Mouse (Mus musculus): ENCODE results near the gene Bclaf1. TPM values are rescaled to one million over a fixed set of nuclear protein-coding genes. Genes with fewer than 3 reads are reported as not detected.
A peak's percentile ranks its signal among the peaks of the same experiment; 100 is the strongest.

The Bclaf1 gene
- polyA plus RNA-seq (2016; fragmentation: Nextera tagmentation; extraction: Ambion mirVana): 170 and 173 TPM in 2 replicates

DNA sequence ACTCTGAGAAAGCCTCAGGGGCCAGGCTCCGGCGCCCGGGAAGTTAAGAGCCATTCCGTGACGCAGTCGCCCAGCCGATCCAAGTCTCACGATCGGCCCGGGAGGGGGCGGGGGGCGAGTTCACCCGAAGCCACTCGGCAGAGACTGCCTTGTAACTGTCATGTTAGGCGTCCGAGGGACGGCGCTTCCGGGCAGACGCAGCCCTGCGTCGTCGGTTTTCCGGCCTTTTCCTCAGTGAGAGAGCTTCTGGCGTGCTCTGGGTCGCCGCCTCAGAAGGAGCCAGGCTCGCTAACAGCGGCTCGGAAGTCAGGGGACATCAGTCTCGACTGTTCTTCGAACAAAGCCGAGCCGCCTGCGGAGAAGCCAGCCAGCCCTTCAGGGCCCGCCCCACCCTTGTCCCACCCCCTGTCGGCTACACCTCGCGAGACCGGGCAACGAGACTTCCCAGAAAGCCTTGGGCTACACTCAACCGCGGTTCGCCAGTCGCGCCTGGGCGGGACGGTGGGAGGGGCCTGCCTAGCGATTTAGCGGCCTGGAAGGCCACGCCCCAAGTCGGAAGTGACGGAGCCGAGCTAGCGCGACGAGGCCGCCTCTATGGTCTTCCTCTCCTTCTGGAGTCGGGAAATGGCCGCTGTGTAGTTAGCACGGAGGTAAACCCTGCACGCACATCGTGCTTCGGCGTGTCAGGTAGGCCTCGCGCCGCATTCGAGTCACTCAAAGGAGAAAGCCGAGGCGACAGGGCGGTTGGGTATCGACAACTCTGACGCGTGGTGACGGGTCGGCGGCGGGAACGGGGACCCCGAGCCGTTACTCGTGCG is at the start of gene Bclaf1:
Gene Bclaf1, plus strand, starts transcription at position 552 of the 818 bp plus-strand sequence.
- H3K9me3 ChIP-seq: no peaks in the 10 kb centered on the region
- WGBS: under 1% methylated on average over 82 of the region's 84 CpGs

DNA sequence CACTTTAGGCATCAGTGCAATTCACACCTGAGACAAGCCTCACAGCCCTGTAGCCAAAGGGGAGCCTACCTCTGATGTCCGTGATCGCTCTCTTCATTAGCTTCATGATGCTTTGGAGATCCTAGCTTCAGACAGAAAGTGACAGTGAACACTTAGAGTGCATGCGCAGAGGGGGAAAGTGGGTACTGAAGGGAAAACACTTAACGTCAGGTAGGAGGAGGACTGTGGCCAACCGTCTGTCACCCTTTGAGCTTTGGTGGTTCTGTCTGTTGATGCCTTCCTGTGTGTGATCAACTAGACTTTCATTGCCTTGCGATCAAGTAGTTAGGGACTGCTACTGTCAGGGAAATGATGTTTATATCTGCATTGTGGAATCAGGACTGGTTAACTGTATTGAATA is 49.4 kb upstream of the Bclaf1 start:
- Histone ChIP-seq H3K4me1 (no peaks in the 10 kb centered on the region), H3K27ac (replicated peaks) (no peak overlapping the region), H3K9me3 (no peaks in the 10 kb centered on the region), H3K36me3 (no peaks in the 10 kb centered on the region), H3K4me2 (replicated peaks) (no peak overlapping the region), H3K27me3 (no peaks in the 10 kb centered on the region), H3K9ac (replicated peaks) (no peak overlapping the region), H3K4me3 (no peak overlapping the region)
- 95% methylated on average over 6 of the region's 6 CpGs for WGBS
- ATAC-seq (ENCODE audit: low FRiP score, low read depth): no peak

More for the DNA sequence above, at the start of gene Bclaf1:
- peak within 1 kb of the TSS; percentile 76 for H3K4me2 ChIP-seq (replicated peaks)
- no peaks in the 10 kb centered on the region for H3K27me3 ChIP-seq
- H3K36me3 ChIP-seq: no peaks in the 10 kb centered on the region
- H3K27ac ChIP-seq (replicated peaks): peak within 1 kb of the TSS; percentile 99
- peaks cover 17% of the 10 kb centered on the region for H3K4me1 ChIP-seq
- peak within 1 kb of the TSS; percentile 86 for H3K9ac ChIP-seq (replicated peaks)
- peak within 1 kb of the TSS; percentile 82 for H3K4me3 ChIP-seq
- peak; percentile 98 for ATAC-seq (ENCODE audit: low FRiP score, low read depth)

DNA sequence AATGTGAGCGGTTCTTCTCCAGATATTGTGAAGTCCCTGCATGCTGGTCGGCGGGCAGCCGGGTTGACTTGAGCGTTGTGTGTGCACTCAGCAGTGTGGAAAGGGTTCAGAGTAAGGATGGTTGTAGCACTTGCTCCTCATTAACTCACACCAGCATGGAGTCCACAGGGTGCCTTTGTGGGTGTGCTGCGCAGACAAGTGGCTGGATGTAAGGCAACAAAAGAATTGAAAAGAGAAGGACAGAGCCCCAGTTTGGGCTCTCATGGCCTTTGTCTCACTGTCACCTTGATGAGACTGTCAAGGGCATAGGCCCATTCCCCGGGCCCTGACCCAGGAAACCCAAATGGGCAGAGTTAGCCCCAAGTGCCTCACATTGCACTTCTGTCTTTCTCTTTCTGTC is 47.8 kb upstream of the Bclaf1 start:
- Histone ChIP-seq H3K27me3 (no peaks in the 10 kb centered on the region), H3K4me1 (no peaks in the 10 kb centered on the region), H3K4me2 (replicated peaks) (no peak overlapping the region), H3K9me3 (no peaks in the 10 kb centered on the region), H3K36me3 (no peaks in the 10 kb centered on the region), H3K27ac (replicated peaks) (no peak overlapping the region), H3K4me3 (no peak overlapping the region), H3K9ac (replicated peaks) (no peak overlapping the region)
- 84% methylated on average over 7 of the region's 7 CpGs for WGBS
- ATAC-seq (ENCODE audit: low FRiP score, low read depth): no peak

DNA sequence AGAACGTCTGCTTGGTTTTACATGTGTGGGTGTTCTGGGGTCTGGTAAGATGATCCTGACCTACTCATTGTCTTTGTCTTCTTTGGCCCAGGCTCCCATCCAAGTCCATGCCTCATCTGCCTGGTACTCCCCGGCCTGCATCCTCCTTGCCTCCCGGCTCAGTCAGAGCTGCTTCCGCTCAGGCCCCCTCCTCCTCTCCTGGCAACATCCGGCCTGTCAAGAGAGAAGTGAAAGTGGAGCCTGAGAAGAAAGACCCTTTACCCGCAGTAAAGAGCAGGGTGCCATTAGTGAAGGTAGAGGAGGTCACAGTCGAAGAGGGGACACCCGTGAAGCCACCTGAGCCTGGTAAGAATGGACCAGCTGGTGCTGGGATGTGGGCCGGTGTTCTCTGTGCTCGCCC is 45.2 kb upstream of the Bclaf1 start:
- no peaks in the 10 kb centered on the region for H3K9me3 ChIP-seq
- H3K9ac ChIP-seq (replicated peaks): no peak overlapping the region
- ATAC-seq (ENCODE audit: low FRiP score, low read depth): no peak
- 83% methylated on average over 10 of the region's 10 CpGs for WGBS
- H3K4me3 ChIP-seq: no peak overlapping the region
- no peaks in the 10 kb centered on the region for H3K4me1 ChIP-seq
- H3K36me3 ChIP-seq: no peaks in the 10 kb centered on the region
- no peak overlapping the region for H3K27ac ChIP-seq (replicated peaks)
- H3K4me2 ChIP-seq (replicated peaks): no peak overlapping the region
- H3K27me3 ChIP-seq: no peaks in the 10 kb centered on the region

DNA sequence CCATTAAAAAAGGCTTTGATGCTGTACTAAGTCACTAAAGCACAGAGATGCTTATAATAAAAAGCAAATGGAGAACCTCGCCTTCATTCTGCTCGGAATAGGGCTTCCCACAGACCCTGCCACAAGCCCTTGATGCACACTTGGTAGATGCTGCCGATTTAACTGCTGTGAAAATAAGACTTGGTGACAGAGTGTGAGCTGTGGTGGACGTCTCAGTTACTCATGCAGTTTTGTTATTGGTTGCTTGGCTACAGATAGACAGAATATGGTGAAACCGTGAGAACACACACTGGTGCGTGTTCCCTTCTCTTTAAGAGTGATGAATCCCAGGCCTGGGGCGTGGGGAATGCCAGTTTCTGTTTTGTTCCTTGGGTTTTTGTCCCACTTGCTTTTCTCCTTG is 43.3 kb upstream of the Bclaf1 start:
- no peaks in the 10 kb centered on the region for H3K36me3 ChIP-seq
- H3K4me1 ChIP-seq: no peaks in the 10 kb centered on the region
- no peak overlapping the region for H3K9ac ChIP-seq (replicated peaks)
- no peak for ATAC-seq (ENCODE audit: low FRiP score, low read depth)
- H3K4me3 ChIP-seq: no peak overlapping the region
- H3K27me3 ChIP-seq: 0 out of 2 replicates have a peak, but pooled peaks cover 7% of the 10 kb centered on the region
- H3K4me2 ChIP-seq (replicated peaks): no peak overlapping the region
- H3K27ac ChIP-seq (replicated peaks): no peak overlapping the region
- H3K9me3 ChIP-seq: no peaks in the 10 kb centered on the region
- 75% methylated on average over 7 of the region's 7 CpGs for WGBS

DNA sequence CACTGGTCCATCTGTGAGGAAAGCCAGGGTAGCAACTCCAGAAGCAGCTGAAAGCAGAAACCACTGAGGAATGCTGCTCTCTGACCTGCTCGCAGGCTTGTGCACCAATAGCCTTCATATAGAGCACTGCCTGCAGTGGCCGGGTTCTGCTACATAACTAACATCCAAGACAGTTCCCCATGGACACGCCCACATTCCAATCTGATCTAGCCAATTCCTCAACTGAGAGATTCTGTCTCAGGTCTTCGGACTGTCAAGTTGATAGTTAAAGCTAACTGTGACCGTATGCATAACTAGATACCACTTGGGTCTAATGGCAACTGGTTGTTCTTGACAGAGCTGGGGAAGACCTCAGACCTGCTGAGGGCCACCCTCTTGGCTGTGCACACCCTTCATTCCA is 39.9 kb upstream of the Bclaf1 start:
- no peak overlapping the region for H3K4me3 ChIP-seq
- H3K4me1 ChIP-seq: no peaks in the 10 kb centered on the region
- no peak overlapping the region for H3K4me2 ChIP-seq (replicated peaks)
- H3K9me3 ChIP-seq: no peaks in the 10 kb centered on the region
- 0 out of 2 replicates have a peak, but pooled peaks cover 7% of the 10 kb centered on the region for H3K27me3 ChIP-seq
- ATAC-seq (ENCODE audit: low FRiP score, low read depth): no peak
- H3K27ac ChIP-seq (replicated peaks): no peak overlapping the region
- H3K9ac ChIP-seq (replicated peaks): no peak overlapping the region
- 91% methylated on average over 5 of the region's 5 CpGs for WGBS
- H3K36me3 ChIP-seq: no peaks in the 10 kb centered on the region

DNA sequence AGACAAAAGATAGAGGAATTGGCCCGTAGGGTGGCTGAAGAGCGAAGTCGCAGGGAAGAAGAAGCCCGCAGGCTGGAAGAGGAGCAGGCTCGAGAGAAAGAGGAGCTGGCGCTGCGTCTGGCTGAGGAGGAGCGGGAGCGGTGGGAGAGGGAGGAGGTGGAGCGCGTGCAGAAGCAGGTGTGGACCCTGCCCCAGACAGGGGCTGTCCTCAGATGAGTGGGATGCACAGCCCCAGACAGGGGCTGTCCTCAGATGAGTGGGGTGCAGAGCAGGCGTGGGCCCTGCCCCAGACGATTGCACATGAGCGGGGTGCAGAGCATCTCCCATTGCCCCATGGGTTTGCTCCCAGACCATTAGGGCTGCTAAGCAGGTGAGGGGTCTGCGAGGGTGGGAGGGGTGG is 39.0 kb upstream of the Bclaf1 start:
- WGBS: 70% methylated on average over 15 of the region's 15 CpGs
- ATAC-seq (ENCODE audit: low FRiP score, low read depth): no peak
- no peaks in the 10 kb centered on the region for H3K36me3 ChIP-seq
- H3K4me3 ChIP-seq: no peak overlapping the region
- no peak overlapping the region for H3K9ac ChIP-seq (replicated peaks)
- no peaks in the 10 kb centered on the region for H3K9me3 ChIP-seq
- H3K4me2 ChIP-seq (replicated peaks): no peak overlapping the region
- H3K4me1 ChIP-seq: no peaks in the 10 kb centered on the region
- H3K27me3 ChIP-seq: 0 out of 2 replicates have a peak, but pooled peaks cover 7% of the 10 kb centered on the region
- no peak overlapping the region for H3K27ac ChIP-seq (replicated peaks)

DNA sequence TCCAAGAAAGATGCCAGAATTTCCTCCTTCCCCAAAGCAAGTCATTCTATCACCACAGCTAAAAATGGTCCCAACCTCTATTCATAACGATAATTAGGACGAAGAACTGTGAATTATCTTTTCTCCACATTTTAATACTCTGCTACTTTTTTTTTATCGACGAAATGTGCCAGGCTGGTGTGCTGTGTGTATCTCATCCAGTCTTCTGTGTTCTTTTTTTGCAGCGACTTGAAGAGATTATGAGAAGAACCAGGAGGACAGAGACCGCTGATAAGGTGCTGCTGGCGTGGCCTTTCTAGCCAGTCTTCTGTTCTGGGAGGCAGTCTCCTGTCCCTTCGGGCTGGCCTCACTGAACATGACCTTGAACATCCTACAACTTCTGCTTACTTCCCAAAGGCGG is 38.2 kb upstream of the Bclaf1 start:
- no peak for ATAC-seq (ENCODE audit: low FRiP score, low read depth)
- 0 out of 2 replicates have a peak, but pooled peaks cover 7% of the 10 kb centered on the region for H3K27me3 ChIP-seq
- H3K4me2 ChIP-seq (replicated peaks): no peak overlapping the region

DNA sequence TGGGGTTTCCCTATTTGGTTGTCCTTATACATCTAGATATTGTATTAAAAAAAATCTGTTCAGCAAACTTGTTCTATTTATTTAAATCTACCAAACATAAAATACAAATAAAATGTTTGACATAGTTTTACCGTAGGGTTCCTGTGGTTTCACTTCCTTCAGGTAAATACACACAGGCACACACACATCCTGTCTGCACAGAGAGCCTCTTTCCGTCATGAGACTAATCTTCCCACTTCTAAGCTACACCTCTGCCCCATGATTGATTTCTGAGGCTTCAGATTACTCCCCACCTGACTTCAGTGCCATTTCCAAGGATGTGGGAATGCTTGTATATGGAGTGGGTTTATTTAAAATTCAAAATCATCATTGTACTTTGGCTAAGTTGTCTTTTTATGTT is 30.8 kb upstream of the Bclaf1 start:
- Histone ChIP-seq H3K9ac (replicated peaks) (no peak overlapping the region), H3K36me3 (no peaks in the 10 kb centered on the region), H3K27me3 (peaks cover 10% of the 10 kb centered on the region; the same call in 1 of the 2 replicates), H3K27ac (replicated peaks) (no peak overlapping the region), H3K4me2 (replicated peaks) (no peak overlapping the region), H3K4me1 (peaks cover 17% of the 10 kb centered on the region), H3K9me3 (no peaks in the 10 kb centered on the region), H3K4me3 (no peak overlapping the region)
- 76% methylated on average over 2 of the region's 2 CpGs for WGBS
- no peak for ATAC-seq (ENCODE audit: low FRiP score, low read depth)

More for the DNA sequence above, 38.2 kb upstream of the Bclaf1 start:
- Histone ChIP-seq H3K9me3 (no peaks in the 10 kb centered on the region), H3K27ac (replicated peaks) (no peak overlapping the region), H3K9ac (replicated peaks) (no peak overlapping the region), H3K4me3 (no peak overlapping the region), H3K4me1 (no peaks in the 10 kb centered on the region), H3K36me3 (no peaks in the 10 kb centered on the region)
- WGBS: 87% methylated on average over 9 of the region's 9 CpGs

DNA sequence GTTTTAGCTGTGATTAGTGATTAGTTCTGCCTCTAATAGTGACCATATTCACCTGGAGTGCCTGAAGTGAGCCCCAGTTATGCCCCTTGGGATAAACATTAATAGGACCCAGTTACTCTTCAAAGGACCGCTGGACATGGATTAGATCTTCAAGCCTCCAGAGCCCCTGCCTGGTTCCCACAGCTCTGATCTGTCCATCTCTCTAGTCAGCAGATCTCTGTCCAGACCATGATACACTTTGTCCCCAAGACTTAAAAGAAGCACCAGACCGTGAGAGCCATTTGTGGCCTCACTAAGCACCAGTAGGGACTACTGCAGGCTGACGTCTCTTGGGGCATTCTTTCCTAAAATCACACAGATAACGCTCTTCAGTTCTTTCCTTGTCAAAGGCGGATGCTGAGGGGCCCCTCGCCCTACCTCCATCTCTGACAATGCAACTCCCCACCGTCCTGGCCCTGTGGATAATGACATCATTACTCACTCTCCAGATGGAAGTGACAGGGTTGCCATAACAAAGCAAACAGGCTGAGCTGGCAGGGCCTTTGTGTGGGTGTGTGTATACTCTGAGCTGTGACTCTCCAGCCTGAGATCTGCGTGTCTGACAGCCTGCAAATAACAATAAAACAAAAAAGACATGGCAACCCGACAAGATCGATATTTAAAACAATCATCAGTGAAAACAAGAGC is 26.8 kb upstream of the Bclaf1 start:
- Histone ChIP-seq H3K27ac (replicated peaks) (peak overlapping the region; percentile 86), H3K4me1 (peaks cover 25% of the 10 kb centered on the region), H3K36me3 (no peaks in the 10 kb centered on the region), H3K4me3 (no peak overlapping the region), H3K27me3 (peaks cover 22% of the 10 kb centered on the region), H3K9ac (replicated peaks) (peak overlapping the region; percentile 35; the same call in 1 of the 2 replicates), H3K4me2 (replicated peaks) (peak overlapping the region; percentile 38), H3K9me3 (no peaks in the 10 kb centered on the region)
- WGBS: 4% methylated on average over 10 of the region's 10 CpGs
- ATAC-seq (ENCODE audit: low FRiP score, low read depth): peak; percentile 90

DNA sequence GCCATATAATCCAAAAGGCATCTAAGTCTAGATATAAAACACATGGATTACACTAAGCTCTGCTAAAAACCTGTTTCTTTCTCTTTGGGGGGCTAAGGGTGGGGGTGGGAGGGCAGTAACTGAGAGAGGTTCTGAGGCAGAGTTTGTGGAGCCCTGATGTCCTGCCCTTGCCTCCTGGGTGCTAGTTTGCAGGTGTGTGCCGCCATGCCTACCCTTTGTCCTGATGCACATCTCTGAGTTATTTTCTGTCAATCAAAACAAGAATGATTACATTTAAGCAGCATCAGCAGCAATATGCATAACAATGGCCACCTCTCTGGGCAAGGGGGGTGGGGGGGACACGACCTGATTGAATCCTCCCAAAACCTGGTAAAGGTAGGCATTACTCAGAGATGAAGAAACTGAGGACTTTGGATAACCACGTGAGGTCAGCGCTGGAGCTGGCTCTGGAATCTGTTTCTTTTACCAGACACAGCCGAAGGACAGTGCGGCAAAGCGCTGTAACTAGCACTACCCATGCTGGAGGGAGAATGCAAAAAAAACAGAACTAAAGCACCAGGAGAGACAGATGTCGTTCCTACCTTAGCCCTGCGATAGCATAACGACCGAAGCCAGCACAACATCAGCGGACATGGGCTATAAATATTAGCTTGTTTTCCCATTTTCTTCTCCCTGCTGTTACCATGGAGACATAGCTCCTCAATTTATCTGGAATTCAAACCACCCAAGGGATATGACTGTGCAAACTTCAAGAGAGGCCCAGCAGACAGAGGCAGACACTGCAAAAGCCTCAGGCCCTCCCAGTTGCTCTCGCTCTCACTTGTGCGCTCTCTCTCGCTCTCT is 26.1 kb upstream of the Bclaf1 start:
- Histone ChIP-seq H3K4me3 (no peak overlapping the region), H3K27me3 (peaks cover 22% of the 10 kb centered on the region), H3K9me3 (no peaks in the 10 kb centered on the region), H3K36me3 (no peaks in the 10 kb centered on the region), H3K9ac (replicated peaks) (peak overlapping the region; percentile 35), H3K4me2 (replicated peaks) (peak overlapping the region; percentile 38), H3K27ac (replicated peaks) (peak overlapping the region; percentile 86), H3K4me1 (peaks cover 25% of the 10 kb centered on the region)
- peak; percentile 57 for ATAC-seq (ENCODE audit: low FRiP score, low read depth)
- WGBS: 21% methylated on average over 15 of the region's 15 CpGs

Data from midbrain, embryonic 12.5 days (tissue).